Mouse (Mus musculus) lung, postnatal 25 days (tissue): Measurements from ENCODE around the gene Eif4g3.
A peak's percentile ranks its signal among the peaks of the same experiment; 100 is the strongest.

Experiments
- DNase-seq: peaks from one replicate; pipeline ENCODE4 v3.0.0; 2022; ENCODE audit warnings: low spot score

Gene Eif4g3

GRCm38 (mm10) chr4:137990433-137990832 is 2.4 kb upstream of the Eif4g3 start:
- no peak for DNase-seq

- DNase-seq: no peak
Measured at GRCm38 (mm10) chr4:137991240-137991639, 1.6 kb upstream of the Eif4g3 start.

- DNase-seq: peak; percentile 99
Measured at GRCm38 (mm10) chr4:137993291-137993758, 503 bp downstream of the Eif4g3 start.

- DNase-seq: peak; percentile 26
Measured at GRCm38 (mm10) chr4:137993821-137994561, 1.2 kb downstream of the Eif4g3 start.

- peak; percentile 46 for DNase-seq
Measured at GRCm38 (mm10) chr4:137994562-137995336, 1.9 kb downstream of the Eif4g3 start.

DNA sequence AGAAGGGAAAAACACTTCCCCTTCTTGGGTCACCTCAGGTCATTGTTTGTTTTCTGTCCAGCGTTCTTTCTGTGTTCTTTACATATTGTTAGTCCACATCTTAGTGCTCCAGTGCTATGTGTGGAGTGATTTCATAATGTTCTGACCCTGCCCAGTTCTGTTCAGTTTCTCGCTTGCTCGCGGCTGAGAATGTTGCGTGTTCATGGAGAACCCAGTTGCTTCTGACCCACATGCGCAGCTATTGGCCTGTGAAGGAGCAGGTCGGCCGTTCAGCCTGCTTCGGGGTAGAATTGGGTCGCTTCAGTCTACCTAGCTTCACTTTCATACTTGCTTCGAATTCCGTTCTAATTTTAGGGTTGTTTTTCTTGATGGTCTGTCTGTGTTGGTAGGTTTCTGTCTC is 2.6 kb downstream of the Eif4g3 start:
- DNase-seq: peak; percentile 71

GRCm38 (mm10) chr4:137998232-137998631 is 5.4 kb downstream of the Eif4g3 start:
- no peak for DNase-seq

GRCm38 (mm10) chr4:138000682-138001081 is 7.9 kb downstream of the Eif4g3 start:
- DNase-seq: no peak

GRCm38 (mm10) chr4:138003909-138004610 is 11.2 kb downstream of the Eif4g3 start:
- no peak for DNase-seq

DNA sequence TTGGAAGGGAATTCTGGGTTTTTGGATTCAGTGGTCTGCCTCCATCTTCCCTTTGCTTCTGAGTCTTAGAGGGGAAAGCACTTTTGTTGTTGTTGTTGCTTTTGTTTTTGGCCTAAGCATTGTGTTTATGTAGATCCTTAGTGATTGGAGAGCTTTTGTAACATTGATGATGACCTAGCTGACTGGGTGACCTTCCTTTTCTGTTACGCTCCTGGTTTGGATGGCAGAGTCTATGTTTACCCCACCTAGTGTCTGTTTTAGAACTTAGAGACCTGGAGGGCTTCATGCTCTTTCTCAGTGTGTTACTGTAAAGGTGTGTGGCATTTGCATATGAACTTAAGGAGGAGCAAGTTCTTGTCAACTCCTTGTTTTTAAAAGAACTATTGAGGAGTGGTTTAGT is 13.0 kb downstream of the Eif4g3 start:
- no peak for DNase-seq

DNA sequence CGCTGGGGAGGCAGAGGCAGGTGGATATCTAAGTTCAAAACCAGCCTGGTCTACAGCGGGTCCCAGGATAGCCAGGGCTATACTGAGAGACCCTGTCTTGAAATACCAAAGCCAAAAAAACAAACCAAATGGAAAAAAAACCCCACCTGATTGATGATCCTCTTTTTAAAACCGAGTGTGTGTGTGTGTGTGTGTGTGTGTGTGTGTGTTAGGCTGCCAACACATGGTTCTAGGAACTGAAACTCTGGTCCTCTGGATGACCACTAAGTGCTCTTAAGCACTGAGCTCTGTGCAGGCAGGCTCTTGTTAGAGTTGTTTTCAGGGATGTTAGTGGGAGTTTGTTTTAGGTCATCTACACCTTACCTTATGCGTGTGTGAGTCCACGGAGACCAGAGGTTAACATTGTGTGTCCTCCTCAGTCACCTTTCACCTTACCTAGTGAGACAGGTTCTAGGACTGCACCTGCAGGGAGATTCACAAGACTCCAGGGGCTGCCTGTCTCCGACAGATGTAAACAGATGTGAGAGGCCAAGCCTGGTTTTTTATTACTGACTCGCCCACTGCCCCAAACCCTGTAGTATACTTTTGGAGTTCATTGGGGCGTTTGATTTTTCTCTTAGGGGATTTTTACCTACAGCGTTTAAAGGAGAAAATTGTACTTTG is 14.3 kb downstream of the Eif4g3 start:
- no peak for DNase-seq

- no peak for DNase-seq
Measured at GRCm38 (mm10) chr4:138008646-138009045, 15.8 kb downstream of the Eif4g3 start.

DNA sequence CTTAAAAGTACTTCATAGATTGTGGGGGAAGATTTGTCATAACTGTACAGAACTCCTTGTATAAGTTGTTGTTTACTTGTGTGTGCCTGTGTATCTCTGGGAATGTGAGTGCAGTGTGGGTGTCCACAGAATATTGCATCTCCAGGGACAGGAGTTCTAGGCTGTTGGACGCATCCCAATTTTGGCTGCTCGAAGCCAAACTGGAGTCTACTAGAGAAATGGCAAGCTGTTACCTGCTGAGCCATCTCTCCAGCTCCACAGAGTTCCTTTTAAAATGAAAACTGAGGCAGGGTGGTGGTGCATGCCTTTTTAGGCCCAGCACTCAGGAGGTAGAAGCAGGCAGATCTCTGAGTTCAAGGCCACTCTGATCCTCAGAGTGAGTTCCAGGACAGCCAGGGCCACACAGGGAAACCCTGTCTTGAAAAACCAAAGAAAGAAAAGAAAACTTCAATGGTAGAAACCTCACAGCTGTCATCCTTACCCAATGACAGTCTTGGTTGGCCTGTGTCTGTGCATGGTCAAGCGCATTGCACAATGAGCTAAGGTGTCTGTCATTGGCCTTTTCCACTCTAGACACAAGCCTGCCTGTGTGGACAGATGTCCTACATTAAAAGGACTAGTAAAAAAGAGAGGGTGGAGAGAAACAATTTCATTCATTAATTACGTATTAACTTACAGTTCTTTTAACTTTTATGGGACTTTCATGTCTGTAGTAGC is 17.1 kb downstream of the Eif4g3 start:
- no peak for DNase-seq

GRCm38 (mm10) chr4:138013723-138014479 is 21.1 kb downstream of the Eif4g3 start:
- DNase-seq: no peak

DNA sequence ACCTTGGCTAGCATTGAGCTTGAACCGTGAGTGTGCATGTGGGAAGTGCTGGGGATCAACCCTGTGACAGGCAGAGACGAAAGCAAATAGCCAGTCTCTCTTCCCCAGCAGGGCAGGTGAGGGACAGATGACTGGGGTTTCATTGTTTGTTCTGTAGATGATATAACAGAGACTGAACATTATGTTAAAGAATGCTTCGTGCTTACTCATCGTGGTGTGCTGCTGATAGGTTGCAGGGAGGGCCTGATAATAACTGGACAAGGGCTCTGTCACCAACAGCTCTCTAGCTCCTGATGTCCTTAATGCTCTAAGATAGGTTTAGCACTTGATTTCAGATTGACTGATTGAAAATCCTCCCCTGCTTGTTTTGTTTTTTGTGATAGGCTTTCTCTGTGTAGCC is 23.1 kb downstream of the Eif4g3 start:
- no peak for DNase-seq

GRCm38 (mm10) chr4:138017085-138017637 is 24.3 kb downstream of the Eif4g3 start:
- DNase-seq: no peak

- no peak for DNase-seq
Measured at GRCm38 (mm10) chr4:138018011-138018410, 25.2 kb downstream of the Eif4g3 start.

- no peak for DNase-seq
Measured at GRCm38 (mm10) chr4:138020231-138020630, 27.4 kb downstream of the Eif4g3 start.

- DNase-seq: no peak
Measured at GRCm38 (mm10) chr4:138021651-138022050, 28.8 kb downstream of the Eif4g3 start.

GRCm38 (mm10) chr4:138022761-138023160 is 29.9 kb downstream of the Eif4g3 start:
- no peak for DNase-seq
